Mouse (Mus musculus) skeletal muscle tissue, postnatal 0 days (tissue): ENCODE measurements around the gene Cldn18. TPM values are rescaled to one million over a fixed set of nuclear protein-coding genes. Genes with fewer than 3 reads are reported as not detected.

Experiments used
- polyA plus RNA-seq: library from polyadenylated mRNA; unstranded; fragments of >200 nt; fragmentation: Nextera tagmentation; extraction: Ambion mirVana; gene quantifications from 2 replicates; pipeline ENCODE4 v1.2.1, GENCODE M21; 2015

Cldn18 gene
- polyA plus RNA-seq: 0.06 TPM in 1 of 2 replicates, not detected in the other

GRCm38 (mm10) chr9:99717134-99717533, at the start of gene Cldn18:
Cldn18 (minus strand) TSS chr9:99717267.

Other genes with a start within 250 kb of the Cldn18 start
- gene Armc8, start 148.4 kb downstream of the Cldn18 start, polyA plus RNA-seq: 15.8 and 18.3 TPM in 2 replicates
- gene Dbr1, start 141.5 kb downstream of the Cldn18 start, polyA plus RNA-seq: 9.8 and 10.1 TPM in 2 replicates
- not detected in 2 replicates for gene A4gnt, start 104.8 kb downstream of the Cldn18 start, polyA plus RNA-seq
- 4.4 TPM in 2 replicates for gene Dzip1l, start 87.8 kb downstream of the Cldn18 start, polyA plus RNA-seq
- not detected in 2 replicates for gene Sox14, start 158.9 kb upstream of the Cldn18 start, polyA plus RNA-seq